In the genomic region with DNA sequence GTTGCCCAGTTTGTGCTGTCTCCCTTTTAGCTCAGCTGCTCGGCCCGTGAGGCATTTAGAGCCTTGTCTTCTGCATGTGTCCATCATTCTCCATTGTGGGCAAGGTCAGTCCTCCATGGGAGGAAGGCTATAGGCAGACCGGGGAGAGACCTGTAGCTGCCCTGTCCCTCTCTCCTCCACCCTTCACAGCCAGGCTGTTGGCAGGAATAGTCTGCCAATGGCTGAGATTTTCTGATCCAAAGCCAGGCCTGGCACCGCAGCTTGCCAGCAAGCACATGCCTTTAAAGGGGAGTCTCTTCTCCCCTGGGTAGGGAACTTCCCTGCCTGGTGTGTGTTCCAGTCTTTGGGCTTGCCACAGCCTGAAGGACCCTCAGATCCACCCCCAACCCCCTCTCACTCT, we compare ENCODE assay signal across 13 mouse cellular contexts. TPM values are rescaled to one million over a fixed set of nuclear protein-coding genes. Genes with fewer than 3 reads are reported as not detected.
A peak's percentile ranks its signal among the peaks of the same experiment; 100 is the strongest.
DNase-seq lines count a peak whose midpoint lies in the region; ATAC-seq lines count a peak whose summit lies in the region.
"Had no signal": no experiment of that assay in that cellular context is flagged by ENCODE, and none has a peak within 500 bp of the region (broad histone marks: within the 10 kb centered on the region; RNA-seq: fewer than 3 reads in every experiment).

No protein-coding gene starts in this region.

- DNase-seq in cerebellum, postnatal 25 days: peak; percentile 65 to 80
- DNase-seq in cerebellum, adult 8-10 months: no peak
- no peak for DNase-seq in hindbrain, embryonic 10.5 days (ENCODE audit: low spot score)
- peak; percentile 54 for DNase-seq in adrenal gland, postnatal 14 days
- peak; percentile 78 to 80 for DNase-seq in heart, postnatal 10 days
- no peak for DNase-seq in liver
- no peak for DNase-seq in yolk sac, embryonic 10.5 days (ENCODE audit: low spot score)
- DNase-seq: liver, embryonic 13.5 days; thymus, postnatal 14 days had no signal

- peaks cover 3% of the 10 kb centered on the region; the same call in 1 of the 2 replicates for H3K4me1 ChIP-seq in hindbrain, embryonic 16.5 days (ENCODE audit: control insufficient read depth, insufficient read depth, low read depth, low read length)
- H3K4me1 ChIP-seq in hindbrain, embryonic 10.5 days (replicated peaks): peaks cover 29% of the 10 kb centered on the region
- H3K4me1 ChIP-seq: liver, embryonic 13.5 days had no signal

- no peak overlapping the region for H3K27ac ChIP-seq in hindbrain, embryonic 16.5 days (ENCODE audit: low read depth, low read length)
- H3K27ac ChIP-seq in hindbrain, embryonic 10.5 days: no peak overlapping the region
- H3K27ac ChIP-seq: liver, embryonic 13.5 days had no signal

- H3K36me3 ChIP-seq in hindbrain, embryonic 16.5 days (ENCODE audit: control insufficient read depth, insufficient read depth, low read length): no peaks in the 10 kb centered on the region
- no peaks in the 10 kb centered on the region for H3K36me3 ChIP-seq in hindbrain, embryonic 10.5 days
- H3K36me3 ChIP-seq: liver, embryonic 13.5 days had no signal

- H3K27me3 ChIP-seq in hindbrain, embryonic 16.5 days (replicated peaks; ENCODE audit: control insufficient read depth, insufficient read depth, low read length): no peaks in the 10 kb centered on the region
- no peaks in the 10 kb centered on the region for H3K27me3 ChIP-seq in hindbrain, embryonic 10.5 days (ENCODE audit: insufficient read depth, poor library complexity, severe bottlenecking)
- H3K27me3 ChIP-seq: liver, embryonic 13.5 days had no signal

- H3K9me3 ChIP-seq in hindbrain, embryonic 16.5 days (ENCODE audit: control insufficient read depth, low read length): peaks cover 4% of the 10 kb centered on the region; the same call in 1 of the 2 replicates
- peaks cover 7% of the 10 kb centered on the region; the same call in 1 of the 2 replicates for H3K9me3 ChIP-seq in hindbrain, embryonic 10.5 days
- H3K9me3 ChIP-seq: liver, embryonic 13.5 days had no signal

- ATAC-seq in hindbrain, embryonic 16.5 days: peak; percentile 77; the same call in 1 of the 2 replicates
- ATAC-seq: intestine, embryonic 16.5 days had no signal

- WGBS in hindbrain, embryonic 16.5 days: 48% methylated on average over 4 of the region's 4 CpGs
- 73% methylated on average over 4 of the region's 4 CpGs for WGBS in hindbrain, embryonic 10.5 days

- no peak overlapping the region for H3K4me3 ChIP-seq in hindbrain, embryonic 16.5 days (ENCODE audit: low read length)
- H3K4me3 ChIP-seq in hindbrain, embryonic 10.5 days: no peak overlapping the region
- H3K4me3 ChIP-seq: erythroblast, embryonic 14.5 days; liver, embryonic 13.5 days had no signal

- H3K9ac ChIP-seq in hindbrain, embryonic 16.5 days (ENCODE audit: low read depth, low read length): no peak overlapping the region
- H3K9ac ChIP-seq: liver, embryonic 13.5 days had no signal

- H3K4me2 ChIP-seq in hindbrain, embryonic 16.5 days (ENCODE audit: low read length): no peak overlapping the region
- H3K4me2 ChIP-seq: liver, embryonic 13.5 days had no signal

- intact Hi-C loops in heart, postnatal 10 days (cut with DNase I): loop anchor here (2.0 kb wide), 1 partner anchor 28 kb away; no protein-coding TSS in a partner anchor

RNA-seq across cellular contexts. Expression of a gene that starts 52.6 kb away (rescaled TPM):
- 18.0 and 21.6 TPM in 2 replicates for polyA plus RNA-seq in hindbrain, embryonic 16.5 days (2015; fragmentation: Nextera tagmentation; extraction: Ambion mirVana)
- 43.3 and 45.0 TPM in 2 replicates for polyA plus RNA-seq in hindbrain, embryonic 10.5 days (2016; fragmentation: Nextera tagmentation; extraction: Ambion mirVana)
- total RNA-seq in adrenal gland, postnatal 14 days (2021): 14.5 and 20.5 TPM in 2 replicates
- total RNA-seq in heart, postnatal 10 days (2021): 1 to 10 TPM; 4.2 to 5.8 TPM
- total RNA-seq: granulocyte monocyte progenitor cell, adult 5-6 weeks had no signal
- polyA plus RNA-seq: erythroblast, embryonic 14.5 days had no signal

Comparison
In these comparisons a context has a peak if more than half of its experiments do, and no peak if none do; other contexts are left out.
1. DNase-seq: peak in cerebellum, postnatal 25 days (2 of 2), adrenal gland, postnatal 14 days (single experiment) and heart, postnatal 10 days (2 of 2); none in cerebellum, adult 8-10 months (single experiment), hindbrain, embryonic 10.5 days (single experiment), liver (single experiment) and yolk sac, embryonic 10.5 days (single experiment).